Mouse (Mus musculus) embryonic facial prominence, embryonic 12.5 days (tissue): Measurements from ENCODE around the gene Zfp940. TPM values are rescaled to one million over a fixed set of nuclear protein-coding genes. Genes with fewer than 3 reads are reported as not detected.

Experiments used
- ATAC-seq: fragments of 200-750 bp; cut with Nextera tagmentation; 2 replicates; pipeline ENCODE4 v1.8.0; 2017; ENCODE audit not compliant: insufficient number of reproducible peaks, insufficient read depth, low FRiP score, low TSS enrichment
- H3K27ac ChIP-seq: fragments of 300-500 bp; sonication (generic); 2 replicates; pipeline ENCODE4 v1.5.1; 2016; ENCODE audit warnings: mild to moderate bottlenecking
- H3K27me3 ChIP-seq: fragments of 300-500 bp; sonication (generic); 2 replicates; pipeline ENCODE4 v1.6.1; 2016; ENCODE audit warnings: mild to moderate bottlenecking, moderate library complexity
- H3K36me3 ChIP-seq: fragments of 300-500 bp; sonication (generic); 2 replicates; pipeline ENCODE4 v1.6.1; 2016; ENCODE audit warnings: mild to moderate bottlenecking
- H3K4me1 ChIP-seq: fragments of 300-500 bp; sonication (generic); 2 replicates; pipeline ENCODE4 v1.6.1; 2016
- H3K4me2 ChIP-seq: fragments of 300-500 bp; sonication (generic); replicated peaks from 2 replicates; pipeline ENCODE4 v1.6.1; 2016; ENCODE audit warnings: mild to moderate bottlenecking, moderate library complexity
- H3K4me3 ChIP-seq: fragments of 300-500 bp; sonication (generic); 2 replicates; pipeline ENCODE4 v1.5.1; 2016; ENCODE audit warnings: mild to moderate bottlenecking
- H3K9ac ChIP-seq: fragments of 300-500 bp; sonication (generic); 2 replicates; pipeline ENCODE4 v1.6.1; 2016; ENCODE audit warnings: mild to moderate bottlenecking, moderate library complexity
- H3K9me3 ChIP-seq: fragments of 300-500 bp; sonication (generic); 2 replicates; pipeline ENCODE4 v1.6.1; 2016; ENCODE audit warnings: mild to moderate bottlenecking, moderate library complexity
- WGBS: fragments of 180-500 bp; shearing (Covaris S2); methylation state at CpG from one replicate; pipeline ENCODE4 v1.1.7; 2016; 5-methylcytosine and 5-hydroxymethylcytosine counted together
- polyA plus RNA-seq: library from polyadenylated mRNA; unstranded; fragments of >200 nt; fragmentation: Nextera tagmentation; extraction: Ambion mirVana; gene quantifications from 2 replicates; pipeline ENCODE4 v1.2.1, GENCODE M21; 2016

Zfp940 gene
- polyA plus RNA-seq, 1 experiment from 2014 or later = 8.5 TPM

- Histone ChIP-seq H3K4me2 (no peak overlapping the region), H3K36me3 (peaks cover 29% of the 10 kb centered on the region), H3K4me1 (no peaks in the 10 kb centered on the region), H3K27me3 (no peaks in the 10 kb centered on the region), H3K27ac (no peak overlapping the region), H3K9ac (no peak overlapping the region), H3K4me3 (no peak overlapping the region), H3K9me3 (no peaks in the 10 kb centered on the region)
- ATAC-seq = no peak
- WGBS = 84% methylated on average over 5 of the region's 5 CpGs
Observed at GRCm38 (mm10) chr7:29844616-29845015, 8.9 kb downstream of the Zfp940 start.

- no peaks in the 10 kb centered on the region for H3K27me3 ChIP-seq
- H3K4me1 ChIP-seq = no peaks in the 10 kb centered on the region
- H3K4me3 ChIP-seq = no peak overlapping the region
- 88% methylated on average over 1 of the region's 1 CpGs for WGBS
- H3K36me3 ChIP-seq = peaks cover 29% of the 10 kb centered on the region
- no peak overlapping the region for H3K9ac ChIP-seq
- ATAC-seq = no peak
- H3K4me2 ChIP-seq = no peak overlapping the region
- no peaks in the 10 kb centered on the region for H3K9me3 ChIP-seq
- no peak overlapping the region for H3K27ac ChIP-seq
Observed at GRCm38 (mm10) chr7:29842105-29842504, 11.4 kb downstream of the Zfp940 start.

- no peak for ATAC-seq
- H3K27me3 ChIP-seq = no peaks in the 10 kb centered on the region
- no peaks in the 10 kb centered on the region for H3K9me3 ChIP-seq
- H3K4me3 ChIP-seq = no peak overlapping the region
- H3K4me2 ChIP-seq = no peak overlapping the region
- WGBS = 81% methylated on average over 3 of the region's 3 CpGs
- H3K27ac ChIP-seq = no peak overlapping the region
- H3K36me3 ChIP-seq = peaks cover 14% of the 10 kb centered on the region; the same call in 1 of the 2 replicates
- H3K4me1 ChIP-seq = no peaks in the 10 kb centered on the region
- no peak overlapping the region for H3K9ac ChIP-seq
Observed at GRCm38 (mm10) chr7:29839256-29839655, 14.2 kb downstream of the Zfp940 start.

DNA sequence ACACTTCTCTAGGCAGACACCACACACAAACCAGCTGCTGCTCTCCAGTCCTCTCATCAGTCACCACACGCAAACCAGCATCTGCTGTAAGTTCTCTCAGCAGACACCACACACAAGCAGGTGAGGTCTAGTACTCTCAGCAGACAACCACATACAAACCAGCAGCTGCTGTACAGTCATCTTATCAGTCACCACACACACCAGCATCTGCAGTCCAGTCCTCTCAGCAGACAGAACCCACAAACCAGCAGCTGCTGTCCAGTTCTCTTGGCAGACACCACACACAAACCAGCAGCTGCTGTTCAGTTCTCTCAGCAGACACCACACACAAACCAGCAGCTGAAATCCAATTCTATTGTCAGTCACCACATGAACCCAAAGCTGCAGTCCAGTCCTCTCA lies 16.7 kb downstream of the Zfp940 start:
- ATAC-seq = no peak
- Histone ChIP-seq H3K9me3 (no peaks in the 10 kb centered on the region), H3K9ac (no peak overlapping the region), H3K4me1 (no peaks in the 10 kb centered on the region), H3K4me2 (no peak overlapping the region), H3K4me3 (no peak overlapping the region), H3K36me3 (peaks cover 12% of the 10 kb centered on the region; the same call in 1 of the 2 replicates), H3K27ac (no peak overlapping the region), H3K27me3 (no peaks in the 10 kb centered on the region)
- WGBS = 79% methylated on average over 1 of the region's 1 CpGs

DNA sequence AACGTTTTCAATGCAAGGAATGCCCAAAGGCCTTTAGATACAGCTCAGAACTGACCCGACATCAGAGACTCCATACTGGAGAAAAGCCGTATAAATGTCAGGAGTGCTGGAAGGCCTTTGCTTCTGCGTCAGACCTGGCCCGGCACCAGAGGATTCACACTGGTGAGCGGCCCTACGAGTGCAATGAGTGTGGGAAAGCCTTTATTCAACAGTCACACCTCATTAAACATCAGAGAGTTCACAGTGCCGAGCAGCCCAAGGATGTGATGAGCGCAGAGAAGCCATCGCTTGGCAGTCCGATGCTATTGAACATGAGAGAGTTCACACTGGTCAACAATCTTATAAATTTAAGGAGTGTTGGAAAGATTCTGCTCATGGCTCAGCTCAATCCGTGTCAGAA lies 23.7 kb downstream of the Zfp940 start:
- Histone ChIP-seq H3K9me3 (no peaks in the 10 kb centered on the region), H3K36me3 (peaks cover 63% of the 10 kb centered on the region), H3K4me1 (no peaks in the 10 kb centered on the region), H3K27me3 (no peaks in the 10 kb centered on the region), H3K4me3 (no peak overlapping the region), H3K27ac (no peak overlapping the region), H3K9ac (no peak overlapping the region), H3K4me2 (no peak overlapping the region)
- 95% methylated on average over 12 of the region's 12 CpGs for WGBS
- ATAC-seq = no peak

DNA sequence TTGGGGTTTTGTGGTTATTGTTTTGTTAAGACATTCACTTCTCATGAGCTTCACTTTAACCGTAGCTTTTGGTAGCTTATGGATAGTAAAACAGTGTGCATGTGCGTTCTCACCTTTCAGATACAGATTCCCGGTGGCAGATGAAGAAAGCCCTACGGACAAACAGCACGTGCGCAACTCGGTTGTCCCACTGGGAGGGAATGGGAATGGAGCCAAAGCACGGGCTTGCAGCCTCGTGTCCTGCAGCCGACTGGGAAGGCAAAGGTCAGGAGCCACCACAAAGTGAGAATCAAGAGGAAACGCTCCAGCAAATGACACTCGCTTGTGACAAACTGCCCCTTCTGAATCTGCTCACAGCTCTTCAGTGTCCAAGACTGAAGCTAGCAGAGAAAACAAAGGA lies 25.5 kb downstream of the Zfp940 start:
- no peaks in the 10 kb centered on the region for H3K9me3 ChIP-seq
- ATAC-seq = no peak
- no peak overlapping the region for H3K27ac ChIP-seq
- H3K27me3 ChIP-seq = no peaks in the 10 kb centered on the region
- H3K4me1 ChIP-seq = no peaks in the 10 kb centered on the region
- H3K4me2 ChIP-seq = no peak overlapping the region
- WGBS = 96% methylated on average over 12 of the region's 12 CpGs
- H3K4me3 ChIP-seq = no peak overlapping the region
- H3K36me3 ChIP-seq = peaks cover 74% of the 10 kb centered on the region
- no peak overlapping the region for H3K9ac ChIP-seq

DNA sequence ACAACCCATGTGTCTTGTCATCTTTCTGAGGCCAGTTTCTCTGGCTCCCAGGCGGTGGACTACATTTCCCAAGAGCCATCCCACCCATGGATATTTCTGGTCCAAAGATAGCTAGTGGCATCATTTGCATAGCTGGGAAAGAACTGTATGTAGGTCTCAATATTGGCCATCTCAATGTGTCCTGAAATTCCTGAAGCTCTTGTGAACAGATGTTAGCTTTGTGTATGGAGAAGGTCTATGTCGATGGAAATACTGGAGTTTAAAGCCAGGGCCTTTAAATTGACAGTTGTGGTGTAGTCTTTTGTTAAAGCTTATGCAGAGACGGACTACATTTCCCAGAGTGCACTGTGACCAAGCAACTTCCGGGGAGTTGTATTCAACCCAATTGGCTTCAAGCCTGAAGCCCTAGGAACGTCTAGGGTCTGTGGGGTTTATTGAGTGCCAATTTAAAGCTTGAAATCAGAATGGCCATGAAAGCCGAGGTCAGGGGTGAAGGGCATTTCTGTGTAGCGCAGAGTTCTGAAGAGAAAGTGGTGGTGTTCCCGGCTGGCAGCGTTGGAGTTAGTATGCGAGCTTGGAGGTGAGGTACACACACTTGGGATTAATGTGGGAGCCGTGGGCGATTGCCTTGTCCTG lies 34.7 kb downstream of the Zfp940 start:
- ATAC-seq = peak; percentile 45; the same call in 1 of the 2 replicates
- H3K4me1 ChIP-seq = peaks cover 28% of the 10 kb centered on the region
- H3K9ac ChIP-seq = peak overlapping the region; percentile 51
- H3K9me3 ChIP-seq = no peaks in the 10 kb centered on the region
- H3K27ac ChIP-seq = peak overlapping the region; percentile 30; the same call in 1 of the 2 replicates
- peak overlapping the region; percentile 65 for H3K4me2 ChIP-seq
- peaks cover 26% of the 10 kb centered on the region for H3K36me3 ChIP-seq
- WGBS = 5% methylated on average over 12 of the region's 12 CpGs
- no peaks in the 10 kb centered on the region for H3K27me3 ChIP-seq
- peak overlapping the region; percentile 45 for H3K4me3 ChIP-seq

GRCm38 (mm10) chr7:29815910-29816429 lies 37.5 kb downstream of the Zfp940 start, which contains the start of gene Zfp790:
TSS of gene Zfp790 (plus strand) at chr7:29816114.
- peak within 1 kb of the TSS; percentile 70 for H3K9ac ChIP-seq
- peak within 1 kb of the TSS; percentile 78 for H3K4me2 ChIP-seq
- peak within 1 kb of the TSS; percentile 72 for H3K4me3 ChIP-seq
- peak within 1 kb of the TSS; percentile 91 for H3K27ac ChIP-seq
- peaks cover 28% of the 10 kb centered on the region for H3K4me1 ChIP-seq
- 0 out of 2 replicates have a peak, but pooled peaks cover 5% of the 10 kb centered on the region for H3K36me3 ChIP-seq
- H3K27me3 ChIP-seq = no peaks in the 10 kb centered on the region
- peak; percentile 95 for ATAC-seq
- WGBS = under 1% methylated on average over 26 of the region's 26 CpGs
- H3K9me3 ChIP-seq = no peaks in the 10 kb centered on the region

GRCm38 (mm10) chr7:29815061-29815784 lies 38.2 kb downstream of the Zfp940 start:
- Histone ChIP-seq H3K27ac (0 out of 2 replicates have a peak overlapping the region, but pooled peaks have one; percentile 57), H3K9me3 (no peaks in the 10 kb centered on the region), H3K27me3 (no peaks in the 10 kb centered on the region), H3K4me3 (peak overlapping the region; percentile 72), H3K9ac (peak overlapping the region; percentile 70), H3K4me2 (peak overlapping the region; percentile 78), H3K36me3 (0 out of 2 replicates have a peak, but pooled peaks cover 5% of the 10 kb centered on the region), H3K4me1 (peaks cover 28% of the 10 kb centered on the region)
- 3% methylated on average over 12 of the region's 12 CpGs for WGBS
- ATAC-seq = peak; percentile 48

DNA sequence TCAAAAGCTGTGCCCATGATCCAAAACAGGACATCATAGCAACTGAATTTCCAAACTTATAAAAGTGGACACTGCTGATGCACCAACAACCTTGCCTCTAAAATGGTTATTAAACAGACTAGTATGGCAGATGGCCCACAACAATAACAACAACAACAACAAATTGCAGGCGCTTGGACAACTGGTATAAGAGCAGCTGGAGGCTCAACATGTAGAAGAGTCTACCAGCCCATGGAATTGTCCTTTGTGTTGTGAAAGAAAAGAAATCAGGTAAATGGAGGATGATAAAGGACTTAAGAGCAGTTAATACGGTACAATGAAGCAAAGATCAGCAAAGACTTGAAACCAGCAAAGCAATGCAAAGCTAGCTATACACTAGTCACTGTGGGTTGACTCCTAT lies 39.1 kb downstream of the Zfp940 start:
- Histone ChIP-seq H3K4me1 (peaks cover 27% of the 10 kb centered on the region), H3K9me3 (no peaks in the 10 kb centered on the region), H3K36me3 (0 out of 2 replicates have a peak, but pooled peaks cover 5% of the 10 kb centered on the region), H3K9ac (no peak overlapping the region), H3K4me3 (peak overlapping the region; percentile 72; the same call in 1 of the 2 replicates), H3K27me3 (no peaks in the 10 kb centered on the region), H3K27ac (no peak overlapping the region), H3K4me2 (peak overlapping the region; percentile 78; the same call in 1 of the 2 replicates)
- no peak for ATAC-seq
- 85% methylated on average over 2 of the region's 2 CpGs for WGBS

DNA sequence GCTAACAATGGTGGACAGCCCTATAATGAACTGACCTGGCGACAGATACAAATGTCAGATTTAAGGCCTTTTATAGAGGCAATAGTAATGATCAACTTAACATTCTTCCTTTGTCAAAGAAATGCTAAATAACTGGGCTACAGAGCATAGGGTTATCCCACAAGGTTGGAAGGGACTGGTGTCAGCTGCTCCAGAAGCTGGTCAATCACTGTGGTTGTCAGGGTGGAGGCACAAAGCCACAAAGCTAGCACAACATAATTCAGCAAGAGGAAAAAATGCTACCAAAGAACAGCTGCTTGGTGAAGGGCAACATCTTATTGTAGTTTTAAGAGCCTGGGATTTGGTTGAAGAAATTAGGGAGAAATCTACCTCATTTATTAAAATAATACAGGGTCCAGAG lies 41.2 kb downstream of the Zfp940 start:
- Histone ChIP-seq H3K27me3 (no peaks in the 10 kb centered on the region), H3K27ac (no peak overlapping the region), H3K36me3 (no peaks in the 10 kb centered on the region), H3K9me3 (no peaks in the 10 kb centered on the region), H3K9ac (no peak overlapping the region), H3K4me2 (no peak overlapping the region), H3K4me3 (no peak overlapping the region), H3K4me1 (peaks cover 16% of the 10 kb centered on the region)
- no peak for ATAC-seq
- 95% methylated on average over 1 of the region's 1 CpGs for WGBS

GRCm38 (mm10) chr7:29807046-29807445 lies 46.4 kb downstream of the Zfp940 start:
- Histone ChIP-seq H3K36me3 (no peaks in the 10 kb centered on the region), H3K9me3 (no peaks in the 10 kb centered on the region), H3K27ac (no peak overlapping the region), H3K4me3 (no peak overlapping the region), H3K9ac (no peak overlapping the region), H3K27me3 (no peaks in the 10 kb centered on the region), H3K4me1 (no peaks in the 10 kb centered on the region), H3K4me2 (no peak overlapping the region)
- 85% methylated on average over 5 of the region's 5 CpGs for WGBS
- ATAC-seq = no peak
